9 mouse cellular contexts compared by ENCODE assay signal in the genomic region with DNA sequence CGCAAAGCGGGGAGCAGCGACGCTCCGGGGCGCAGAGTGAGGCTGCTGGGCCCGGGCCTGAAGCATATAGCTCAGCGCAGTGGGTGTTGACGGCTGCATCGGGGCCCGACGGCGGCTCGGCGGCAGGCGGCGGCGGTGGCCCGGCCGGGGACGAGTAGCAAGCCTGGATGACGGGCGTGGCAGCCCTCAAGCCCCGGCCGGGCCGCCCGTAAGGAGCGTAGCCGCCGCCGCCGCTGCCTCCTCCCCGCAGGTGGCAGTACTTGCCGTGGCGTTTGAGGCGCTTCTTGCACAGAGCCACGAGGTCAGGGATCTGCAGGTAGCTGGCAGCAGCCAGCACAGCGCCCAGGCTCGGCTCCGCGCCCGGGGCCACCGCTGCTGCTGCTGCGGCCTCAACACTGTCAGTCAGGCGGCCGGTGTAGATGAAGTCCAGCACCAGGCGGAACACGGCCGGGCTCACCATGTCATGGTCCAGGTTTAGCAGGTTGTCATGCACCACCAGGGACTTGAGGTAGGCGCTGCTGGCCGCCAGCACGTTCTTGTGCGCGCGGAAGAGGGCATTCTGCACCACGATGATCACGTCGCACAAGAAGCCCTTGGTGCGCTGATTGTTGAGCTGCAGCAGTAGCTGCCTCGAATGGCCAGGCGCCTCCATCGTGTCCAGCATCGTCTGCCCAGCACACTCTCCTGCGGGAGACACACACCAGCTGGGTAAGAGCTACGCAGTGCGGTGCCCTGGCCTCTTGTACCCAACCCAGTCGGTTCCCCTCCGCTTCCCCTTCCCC. TPM values are rescaled to one million over a fixed set of nuclear protein-coding genes. Genes with fewer than 3 reads are reported as not detected.
DNase-seq lines count a peak whose midpoint lies in the region; ATAC-seq lines count a peak whose summit lies in the region.
"Had no signal": no experiment of that assay in that cellular context is flagged by ENCODE, and none has a peak within 500 bp of the region (broad histone marks: within the 10 kb centered on the region; RNA-seq: fewer than 3 reads in every experiment).

No protein-coding gene starts in this region.

- DNase-seq in ovary, postnatal 36 days (ENCODE audit: low spot score) = peak; percentile 36
- no peak for DNase-seq in ovary, adult 18-20 months (ENCODE audit: low spot score)
- peak; percentile 54 for DNase-seq in embryo, embryonic 9.5 days (ENCODE audit: extremely low spot score)
- DNase-seq in heart, postnatal 10 days = peak; percentile 62 to 69
- DNase-seq in neural tube, embryonic 10.5 days (ENCODE audit: extremely low spot score, low spot score) = peak; percentile 69
- no peak for DNase-seq in urinary bladder, adult 18-20 months (ENCODE audit: low spot score in 2 of 2)
- DNase-seq in right cerebral cortex, postnatal 14 days = no peak

- H3K4me3 ChIP-seq in limb, embryonic 13.5 days = peak overlapping the region; percentile 75
- H3K4me3 ChIP-seq: myocyte had no signal

- peaks cover 94% of the 10 kb centered on the region for H3K27me3 ChIP-seq in limb, embryonic 13.5 days

- 3% methylated on average over 67 of the region's 68 CpGs for WGBS in limb, embryonic 13.5 days

- ATAC-seq in limb, embryonic 13.5 days (ENCODE audit: low FRiP score, low read depth) = no peak

- H3K27ac ChIP-seq in limb, embryonic 13.5 days = peak overlapping the region; percentile 92

- H3K9ac ChIP-seq in limb, embryonic 13.5 days = peak overlapping the region; percentile 90

- H3K36me3 ChIP-seq in limb, embryonic 13.5 days = peaks cover 54% of the 10 kb centered on the region

- intact Hi-C loops in heart, postnatal 10 days (cut with DNase I) = loop anchor here (5.0 kb wide), 1 partner anchor 35 kb away; no protein-coding TSS in a partner anchor

- H3K4me1 ChIP-seq in limb, embryonic 13.5 days = peaks cover 89% of the 10 kb centered on the region

- H3K4me2 ChIP-seq in limb, embryonic 13.5 days (replicated peaks) = peak overlapping the region; percentile 87

- H3K9me3 ChIP-seq in limb, embryonic 13.5 days = no peaks in the 10 kb centered on the region

RNA-seq across cellular contexts. Expression of a gene that starts 2.3 kb away (rescaled TPM):
- 10 to 100 TPM; 36.3 to 48.5 TPM for total RNA-seq in heart, postnatal 10 days (2021)
- polyA plus RNA-seq in limb, embryonic 13.5 days (2015; fragmentation: Nextera tagmentation; extraction: Ambion mirVana) = 28.2 and 29.3 TPM in 2 replicates

RNA-seq across cellular contexts. Expression of a gene that starts 11.6 kb away (rescaled TPM):
- 1 to 10 TPM; 7.8 to 9.5 TPM for total RNA-seq in heart, postnatal 10 days (2021)
- polyA plus RNA-seq in limb, embryonic 13.5 days (2015; fragmentation: Nextera tagmentation; extraction: Ambion mirVana) = 27.8 and 29.5 TPM in 2 replicates

RNA-seq across cellular contexts. Expression of a gene that starts 24.0 kb away (rescaled TPM):
- 10 to 100 TPM; 13.9 to 15.6 TPM for total RNA-seq in heart, postnatal 10 days (2021)
- polyA plus RNA-seq in limb, embryonic 13.5 days (2015; fragmentation: Nextera tagmentation; extraction: Ambion mirVana) = 23.9 and 24.9 TPM in 2 replicates

RNA-seq across cellular contexts. Expression of a gene that starts 26.5 kb away (rescaled TPM):
- 10 to 100 TPM; 13.9 to 21.4 TPM for total RNA-seq in heart, postnatal 10 days (2021)
- 2.3 and 3.1 TPM in 2 replicates for polyA plus RNA-seq in limb, embryonic 13.5 days (2015; fragmentation: Nextera tagmentation; extraction: Ambion mirVana)

Comparison
In these comparisons a context has a peak if more than half of its experiments do, and no peak if none do; other contexts are left out.
1. DNase-seq: peak in ovary, postnatal 36 days (single experiment), embryo, embryonic 9.5 days (single experiment), heart, postnatal 10 days (2 of 2) and neural tube, embryonic 10.5 days (single experiment); none in ovary, adult 18-20 months (single experiment), urinary bladder, adult 18-20 months (0 of 2) and right cerebral cortex, postnatal 14 days (single experiment).